Mouse (Mus musculus) gastrocnemius, postnatal 25 days (tissue): Measurements from ENCODE around the gene Prkrip1. TPM values are rescaled to one million over a fixed set of nuclear protein-coding genes. Genes with fewer than 3 reads are reported as not detected.
A peak's percentile ranks its signal among the peaks of the same experiment; 100 is the strongest.
"Not testable (repeated sequence)": the region's sequence is repeated elsewhere in the genome, so short reads cannot be mapped to it uniquely, and the experiment has no call there.

Source experiments
- DNase-seq: peaks from one replicate; pipeline ENCODE4 v3.0.0; 2022
- total RNA-seq, 2 experiments: library from RNA; stranded (reverse); gene quantifications; 1 replicate in 1 of 2; 2 replicates in 1 of 2; pipeline ENCODE4 v1.2.3; 2021

Gene Prkrip1
- total RNA-seq, 2 experiments from 2014 or later, result 19.5 to 21.6 TPM

GRCm38 (mm10) chr5:136212716-136213115 is 14.0 kb upstream of the Prkrip1 start:
- no peak for DNase-seq

GRCm38 (mm10) chr5:136211341-136212102 is 12.8 kb upstream of the Prkrip1 start:
- not testable (repeated sequence) for DNase-seq

- no peak for DNase-seq
Measured at GRCm38 (mm10) chr5:136210549-136210948, 11.8 kb upstream of the Prkrip1 start.

GRCm38 (mm10) chr5:136201832-136202231 is 3.1 kb upstream of the Prkrip1 start:
- DNase-seq, result peak; percentile 29

- DNase-seq, result no peak
Measured at GRCm38 (mm10) chr5:136199526-136199925, 763 bp upstream of the Prkrip1 start.

- DNase-seq, result no peak
Measured at GRCm38 (mm10) chr5:136191870-136192269, 6.9 kb downstream of the Prkrip1 start.

GRCm38 (mm10) chr5:136186723-136187122 is 12.0 kb downstream of the Prkrip1 start:
- DNase-seq, result peak; percentile 37

- no peak for DNase-seq
Measured at GRCm38 (mm10) chr5:136183766-136184165, 15.0 kb downstream of the Prkrip1 start.

- DNase-seq, result no peak
Measured at GRCm38 (mm10) chr5:136182830-136183229, 15.9 kb downstream of the Prkrip1 start.

GRCm38 (mm10) chr5:136182049-136182448 is 16.7 kb downstream of the Prkrip1 start:
- no peak for DNase-seq

- DNase-seq, result no peak
Measured at GRCm38 (mm10) chr5:136181197-136181596, 17.6 kb downstream of the Prkrip1 start.

GRCm38 (mm10) chr5:136179594-136179993 is 19.2 kb downstream of the Prkrip1 start:
- DNase-seq, result no peak

GRCm38 (mm10) chr5:136173606-136174463 is 24.9 kb downstream of the Prkrip1 start:
- no peak for DNase-seq

- no peak for DNase-seq
Measured at GRCm38 (mm10) chr5:136172939-136173338, 25.8 kb downstream of the Prkrip1 start.

- no peak for DNase-seq
Measured at GRCm38 (mm10) chr5:136171363-136172341, 27.1 kb downstream of the Prkrip1 start.

GRCm38 (mm10) chr5:136170512-136171362 is 28.0 kb downstream of the Prkrip1 start, which contains the start of gene Orai2:
TSS of gene Orai2 (minus strand) at chr5:136170713.
- DNase-seq, result peak; percentile 78

GRCm38 (mm10) chr5:136169626-136170511 is 28.9 kb downstream of the Prkrip1 start:
- no peak for DNase-seq

- DNase-seq, result no peak
Measured at GRCm38 (mm10) chr5:136168071-136168470, 30.7 kb downstream of the Prkrip1 start.

- no peak for DNase-seq
Measured at GRCm38 (mm10) chr5:136167296-136167695, 31.5 kb downstream of the Prkrip1 start.

- no peak for DNase-seq
Measured at GRCm38 (mm10) chr5:136165246-136165645, 33.5 kb downstream of the Prkrip1 start.
